Mouse (Mus musculus) forebrain, embryonic 13.5 days (tissue): ENCODE results near the gene Pdha1. TPM values are rescaled to one million over a fixed set of nuclear protein-coding genes. Genes with fewer than 3 reads are reported as not detected.
A peak's percentile ranks its signal among the peaks of the same experiment; 100 is the strongest.

Source experiments
- ATAC-seq: fragments of 200-750 bp; cut with Nextera tagmentation; 2 replicates; pipeline ENCODE4 v1.8.0; 2017
- H3K27ac ChIP-seq: fragments of 300-500 bp; sonication (generic); 2 replicates; pipeline ENCODE4 v1.5.1; 2015; ENCODE audit warnings: inconsistent platforms, mild to moderate bottlenecking, moderate library complexity
- H3K27me3 ChIP-seq: fragments of 300-500 bp; sonication (generic); 2 replicates; pipeline ENCODE4 v1.6.1; 2015; ENCODE audit warnings: mild to moderate bottlenecking, inconsistent platforms
- H3K36me3 ChIP-seq: fragments of 300-500 bp; sonication (generic); 2 replicates; pipeline ENCODE4 v1.6.1; 2015; ENCODE audit warnings: mild to moderate bottlenecking, inconsistent platforms; ENCODE audit not compliant: poor library complexity, severe bottlenecking
- H3K4me1 ChIP-seq: fragments of 300-500 bp; sonication (generic); 2 replicates; pipeline ENCODE4 v1.6.1; 2015; ENCODE audit warnings: inconsistent platforms
- H3K4me2 ChIP-seq: fragments of 300-500 bp; sonication (generic); 2 replicates; pipeline ENCODE4 v1.6.1; 2015; ENCODE audit warnings: inconsistent platforms, mild to moderate bottlenecking, moderate library complexity
- H3K4me3 ChIP-seq: fragments of 300-500 bp; sonication (generic); 2 replicates; pipeline ENCODE4 v1.5.1; 2015; ENCODE audit warnings: mild to moderate bottlenecking, inconsistent platforms
- H3K9ac ChIP-seq: fragments of 300-500 bp; sonication (generic); 2 replicates; pipeline ENCODE4 v1.6.1; 2015; ENCODE audit warnings: mild to moderate bottlenecking, inconsistent platforms
- H3K9me3 ChIP-seq: fragments of 300-500 bp; sonication (generic); replicated peaks from 2 replicates; pipeline ENCODE4 v1.6.1; 2016; ENCODE audit warnings: inconsistent platforms
- WGBS: fragments of 180-500 bp; shearing (Covaris S2); methylation state at CpG from one replicate; pipeline ENCODE4 v1.1.7; 2015; 5-methylcytosine and 5-hydroxymethylcytosine counted together
- polyA plus RNA-seq: library from polyadenylated mRNA; unstranded; fragments of >200 nt; fragmentation: Nextera tagmentation; extraction: Ambion mirVana; gene quantifications from 2 replicates; pipeline ENCODE4 v1.2.1, GENCODE M21; 2015

Gene Pdha1
- polyA plus RNA-seq, 1 experiment from 2014 or later: 87.4 TPM

- no peak overlapping the region for H3K27ac ChIP-seq
- ATAC-seq: no peak
- H3K27me3 ChIP-seq: no peaks in the 10 kb centered on the region; the same call in 1 of the 2 replicates
- H3K9me3 ChIP-seq: no peaks in the 10 kb centered on the region
- H3K4me1 ChIP-seq: peaks cover 14% of the 10 kb centered on the region
- peak overlapping the region; percentile 17; the same call in 1 of the 2 replicates for H3K4me3 ChIP-seq
- H3K9ac ChIP-seq: no peak overlapping the region
- peak overlapping the region; percentile 71 for H3K4me2 ChIP-seq
- WGBS: 26% methylated on average over 6 of the region's 6 CpGs
- H3K36me3 ChIP-seq: peaks cover 7% of the 10 kb centered on the region; the same call in 1 of the 2 replicates
These were observed 2.5 kb downstream of the Pdha1 start for GRCm38 (mm10) chrX:160135719-160136118.

GRCm38 (mm10) chrX:160134136-160134843 is 3.9 kb downstream of the Pdha1 start:
- Histone ChIP-seq H3K27ac (no peak overlapping the region), H3K9me3 (no peaks in the 10 kb centered on the region), H3K4me1 (peaks cover 14% of the 10 kb centered on the region), H3K27me3 (no peaks in the 10 kb centered on the region; the same call in 1 of the 2 replicates), H3K36me3 (peaks cover 14% of the 10 kb centered on the region; the same call in 1 of the 2 replicates), H3K9ac (no peak overlapping the region), H3K4me2 (no peak overlapping the region), H3K4me3 (no peak overlapping the region)
- no peak for ATAC-seq
- 87% methylated on average over 11 of the region's 11 CpGs for WGBS

GRCm38 (mm10) chrX:160116658-160117057 is 21.6 kb downstream of the Pdha1 start:
- H3K27ac ChIP-seq: no peak overlapping the region
- no peaks in the 10 kb centered on the region for H3K27me3 ChIP-seq
- H3K4me1 ChIP-seq: no peaks in the 10 kb centered on the region
- H3K4me3 ChIP-seq: no peak overlapping the region
- peaks cover 19% of the 10 kb centered on the region; the same call in 1 of the 2 replicates for H3K36me3 ChIP-seq
- peak; percentile 70 for ATAC-seq
- no peak overlapping the region for H3K9ac ChIP-seq
- H3K4me2 ChIP-seq: no peak overlapping the region
- WGBS: 84% methylated on average over 3 of the region's 3 CpGs
- no peaks in the 10 kb centered on the region for H3K9me3 ChIP-seq

- ATAC-seq: no peak
- H3K9ac ChIP-seq: no peak overlapping the region
- H3K4me2 ChIP-seq: no peak overlapping the region
- no peaks in the 10 kb centered on the region for H3K4me1 ChIP-seq
- no peaks in the 10 kb centered on the region for H3K9me3 ChIP-seq
- H3K27ac ChIP-seq: no peak overlapping the region
- no peaks in the 10 kb centered on the region for H3K27me3 ChIP-seq
- no peak overlapping the region for H3K4me3 ChIP-seq
- H3K36me3 ChIP-seq: peaks cover 17% of the 10 kb centered on the region; the same call in 1 of the 2 replicates
These were observed 22.1 kb downstream of the Pdha1 start for GRCm38 (mm10) chrX:160116074-160116473.

- H3K4me2 ChIP-seq: no peak overlapping the region
- no peaks in the 10 kb centered on the region for H3K27me3 ChIP-seq
- H3K27ac ChIP-seq: no peak overlapping the region
- H3K4me1 ChIP-seq: no peaks in the 10 kb centered on the region
- no peak for ATAC-seq
- 89% methylated on average over 1 of the region's 1 CpGs for WGBS
- H3K4me3 ChIP-seq: no peak overlapping the region
- H3K9ac ChIP-seq: no peak overlapping the region
- H3K9me3 ChIP-seq: no peaks in the 10 kb centered on the region
- 0 out of 2 replicates have a peak, but pooled peaks cover 3% of the 10 kb centered on the region for H3K36me3 ChIP-seq
These were observed 24.4 kb downstream of the Pdha1 start for GRCm38 (mm10) chrX:160113777-160114176.

- Histone ChIP-seq H3K36me3 (no peaks in the 10 kb centered on the region), H3K9me3 (no peaks in the 10 kb centered on the region), H3K27me3 (no peaks in the 10 kb centered on the region), H3K4me2 (no peak overlapping the region), H3K27ac (no peak overlapping the region), H3K9ac (no peak overlapping the region), H3K4me3 (no peak overlapping the region), H3K4me1 (no peaks in the 10 kb centered on the region)
- WGBS: 73% methylated on average over 4 of the region's 4 CpGs
- ATAC-seq: no peak
These were observed 30.4 kb downstream of the Pdha1 start for GRCm38 (mm10) chrX:160107817-160108216.

GRCm38 (mm10) chrX:160091973-160092372 is 46.2 kb downstream of the Pdha1 start:
- WGBS: 68% methylated on average over 1 of the region's 1 CpGs

More at GRCm38 (mm10) chrX:160091973-160092372, 46.2 kb downstream of the Pdha1 start:
- Histone ChIP-seq H3K4me3 (no peak overlapping the region), H3K9me3 (no peaks in the 10 kb centered on the region), H3K9ac (no peak overlapping the region), H3K27ac (no peak overlapping the region), H3K36me3 (no peaks in the 10 kb centered on the region), H3K4me1 (no peaks in the 10 kb centered on the region), H3K27me3 (0 out of 2 replicates have a peak, but pooled peaks cover 2% of the 10 kb centered on the region), H3K4me2 (no peak overlapping the region)
- ATAC-seq: no peak

Other genes with a start within 250 kb of the Pdha1 start
- gene Map3k15, start 150.0 kb downstream of the Pdha1 start, polyA plus RNA-seq: 0.08 and 0.15 TPM in 2 replicates